Mouse (Mus musculus) hindbrain, embryonic 14.5 days (tissue): ENCODE data around the gene Prima1. TPM values are rescaled to one million over a fixed set of nuclear protein-coding genes. Genes with fewer than 3 reads are reported as not detected.
A peak's percentile ranks its signal among the peaks of the same experiment; 100 is the strongest.

Experiments
- ATAC-seq: fragments of 200-750 bp; cut with Nextera tagmentation; 2 replicates; pipeline ENCODE4 v1.8.0; 2017; ENCODE audit warnings: moderate number of reproducible peaks, mild to moderate bottlenecking, moderate TSS enrichment, moderate library complexity; ENCODE audit not compliant: low FRiP score
- DNase-seq: peaks from one replicate; pipeline ENCODE4 v3.0.0-alpha.2; 2015; ENCODE audit warnings: low spot score
- H3K27ac ChIP-seq: fragments of 300-500 bp; sonication (generic); 2 replicates; pipeline ENCODE4 v1.5.1; 2014; ENCODE audit warnings: mild to moderate bottlenecking, moderate library complexity
- H3K27me3 ChIP-seq: fragments of 300-500 bp; sonication (generic); 2 replicates; pipeline ENCODE4 v1.6.1; 2014; ENCODE audit warnings: mild to moderate bottlenecking, low read length, mixed read lengths; ENCODE audit not compliant: control insufficient read depth, insufficient read depth
- H3K36me3 ChIP-seq: fragments of 300-500 bp; sonication (generic); replicated peaks from 2 replicates; pipeline ENCODE4 v1.6.1; 2014; ENCODE audit not compliant: control insufficient read depth, insufficient read depth
- H3K4me1 ChIP-seq: fragments of 300-500 bp; sonication (generic); replicated peaks from 2 replicates; pipeline ENCODE4 v1.6.1; 2014; ENCODE audit warnings: antibody characterized with exemption, low read length, mixed read lengths; ENCODE audit not compliant: control insufficient read depth, insufficient read depth
- H3K4me2 ChIP-seq: fragments of 300-500 bp; sonication (generic); replicated peaks from 2 replicates; pipeline ENCODE4 v1.6.1; 2014; ENCODE audit warnings: mild to moderate bottlenecking, moderate library complexity
- H3K4me3 ChIP-seq: fragments of 300-500 bp; sonication (generic); replicated peaks from 2 replicates; pipeline ENCODE4 v1.5.1; 2014; ENCODE audit warnings: mild to moderate bottlenecking, low read length
- H3K9ac ChIP-seq: fragments of 300-500 bp; sonication (generic); 2 replicates; pipeline ENCODE4 v1.6.1; 2014
- H3K9me3 ChIP-seq: fragments of 300-500 bp; sonication (generic); 2 replicates; pipeline ENCODE4 v1.6.1; 2016; ENCODE audit warnings: low read length; ENCODE audit not compliant: control insufficient read depth
- WGBS: fragments of 180-500 bp; shearing (Covaris S2); extraction: QIAGEN DNeasy Blood & Tissue Kit; methylation state at CpG from one replicate; pipeline ENCODE4 v1.1.7; 2014; 5-methylcytosine and 5-hydroxymethylcytosine counted together
- polyA plus RNA-seq: library from polyadenylated mRNA; unstranded; fragments of >200 nt; fragmentation: Nextera tagmentation; extraction: Ambion mirVana; gene quantifications from 2 replicates; pipeline ENCODE4 v1.2.1, GENCODE M21; 2014

Gene Prima1
- polyA plus RNA-seq, 1 experiment from 2014 or later, result 1.5 TPM

GRCm38 (mm10) chr12:103168892-103169291 lies 73.1 kb downstream of the Prima1 start:
- no peak for DNase-seq
- 77% methylated on average over 12 of the region's 12 CpGs for WGBS
- H3K9me3 ChIP-seq, result no peaks in the 10 kb centered on the region
- no peak overlapping the region for H3K27ac ChIP-seq
- no peaks in the 10 kb centered on the region for H3K27me3 ChIP-seq
- no peak overlapping the region for H3K9ac ChIP-seq
- H3K4me2 ChIP-seq, result no peak overlapping the region
- ATAC-seq, result no peak
- no peak overlapping the region for H3K4me3 ChIP-seq
- no peaks in the 10 kb centered on the region; the same call in 1 of the 2 replicates for H3K4me1 ChIP-seq
- H3K36me3 ChIP-seq, result peaks cover 80% of the 10 kb centered on the region

GRCm38 (mm10) chr12:103164101-103165030 lies 77.6 kb downstream of the Prima1 start:
- Histone ChIP-seq H3K4me3 (no peak overlapping the region), H3K4me1 (no peaks in the 10 kb centered on the region; the same call in 1 of the 2 replicates), H3K27me3 (no peaks in the 10 kb centered on the region), H3K9me3 (no peaks in the 10 kb centered on the region), H3K27ac (no peak overlapping the region), H3K36me3 (peaks cover 64% of the 10 kb centered on the region), H3K9ac (no peak overlapping the region), H3K4me2 (no peak overlapping the region)
- peak; percentile 78 for ATAC-seq
- DNase-seq, result no peak
- WGBS, result 23% methylated on average over 14 of the region's 14 CpGs

GRCm38 (mm10) chr12:103163596-103163995 lies 78.4 kb downstream of the Prima1 start:
- Histone ChIP-seq H3K36me3 (peaks cover 58% of the 10 kb centered on the region), H3K4me2 (no peak overlapping the region), H3K9me3 (no peaks in the 10 kb centered on the region), H3K4me1 (no peaks in the 10 kb centered on the region; the same call in 1 of the 2 replicates), H3K9ac (no peak overlapping the region), H3K4me3 (no peak overlapping the region), H3K27me3 (no peaks in the 10 kb centered on the region), H3K27ac (no peak overlapping the region)
- no peak for ATAC-seq
- whole genome bisulfite sequencing, result 63% methylated on average over 10 of the region's 10 CpGs
- no peak for DNase-seq

GRCm38 (mm10) chr12:103160721-103161120 lies 81.2 kb downstream of the Prima1 start:
- Histone ChIP-seq H3K4me3 (no peak overlapping the region), H3K9ac (no peak overlapping the region), H3K36me3 (peaks cover 40% of the 10 kb centered on the region), H3K4me2 (no peak overlapping the region), H3K27me3 (no peaks in the 10 kb centered on the region), H3K9me3 (no peaks in the 10 kb centered on the region), H3K27ac (no peak overlapping the region), H3K4me1 (no peaks in the 10 kb centered on the region; the same call in 1 of the 2 replicates)
- ATAC-seq (no peak), DNase-seq (no peak)
- 85% methylated on average over 4 of the region's 4 CpGs for WGBS

GRCm38 (mm10) chr12:103159016-103159415 lies 82.9 kb downstream of the Prima1 start:
- Histone ChIP-seq H3K4me2 (no peak overlapping the region), H3K27me3 (no peaks in the 10 kb centered on the region), H3K4me3 (no peak overlapping the region), H3K27ac (no peak overlapping the region), H3K9ac (no peak overlapping the region), H3K36me3 (peaks cover 41% of the 10 kb centered on the region), H3K9me3 (no peaks in the 10 kb centered on the region), H3K4me1 (no peaks in the 10 kb centered on the region; the same call in 1 of the 2 replicates)
- no peak for DNase-seq
- ATAC-seq, result no peak
- 72% methylated on average over 8 of the region's 8 CpGs for WGBS

- H3K4me3 ChIP-seq, result no peak overlapping the region
- no peak overlapping the region for H3K27ac ChIP-seq
- no peak overlapping the region for H3K4me2 ChIP-seq
- peaks cover 30% of the 10 kb centered on the region for H3K36me3 ChIP-seq
- no peaks in the 10 kb centered on the region for H3K4me1 ChIP-seq
- DNase-seq, result peak; percentile 48
- no peak overlapping the region for H3K9ac ChIP-seq
- H3K27me3 ChIP-seq, result no peaks in the 10 kb centered on the region
- no peaks in the 10 kb centered on the region for H3K9me3 ChIP-seq
- 57% methylated on average over 18 of the region's 18 CpGs for WGBS
- ATAC-seq, result no peak
Observed at GRCm38 (mm10) chr12:103157129-103157910, 84.6 kb downstream of the Prima1 start.

- DNase-seq (no peak), ATAC-seq (no peak; the same call in 1 of the 2 replicates)
- H3K9me3 ChIP-seq, result no peaks in the 10 kb centered on the region
Observed at GRCm38 (mm10) chr12:103155406-103155805, 86.5 kb downstream of the Prima1 start.

GRCm38 (mm10) chr12:103154927-103155326 lies 87.0 kb downstream of the Prima1 start:
- Histone ChIP-seq H3K9ac (no peak overlapping the region), H3K4me1 (no peaks in the 10 kb centered on the region), H3K36me3 (peaks cover 29% of the 10 kb centered on the region), H3K27ac (no peak overlapping the region), H3K4me2 (no peak overlapping the region), H3K4me3 (no peak overlapping the region), H3K9me3 (no peaks in the 10 kb centered on the region), H3K27me3 (no peaks in the 10 kb centered on the region)
- ATAC-seq (no peak), DNase-seq (no peak)
- WGBS, result 74% methylated on average over 2 of the region's 2 CpGs

More at GRCm38 (mm10) chr12:103155406-103155805, 86.5 kb downstream of the Prima1 start:
- no peak overlapping the region for H3K9ac ChIP-seq
- 69% methylated on average over 3 of the region's 3 CpGs for WGBS
- no peaks in the 10 kb centered on the region for H3K4me1 ChIP-seq
- no peak overlapping the region for H3K4me3 ChIP-seq
- no peaks in the 10 kb centered on the region for H3K27me3 ChIP-seq
- H3K4me2 ChIP-seq, result no peak overlapping the region
- peaks cover 26% of the 10 kb centered on the region for H3K36me3 ChIP-seq
- no peak overlapping the region for H3K27ac ChIP-seq

GRCm38 (mm10) chr12:103150247-103150646 lies 91.7 kb downstream of the Prima1 start:
- DNase-seq (no peak), ATAC-seq (no peak)
- Histone ChIP-seq H3K9ac (no peak overlapping the region), H3K4me3 (no peak overlapping the region), H3K36me3 (peaks cover 59% of the 10 kb centered on the region), H3K27me3 (no peaks in the 10 kb centered on the region), H3K4me1 (no peaks in the 10 kb centered on the region), H3K9me3 (0 out of 2 replicates have a peak, but pooled peaks cover 9% of the 10 kb centered on the region), H3K4me2 (no peak overlapping the region), H3K27ac (no peak overlapping the region)
- 80% methylated on average over 2 of the region's 2 CpGs for WGBS
